Mouse (Mus musculus) neural tube, embryonic 15.5 days (tissue): ENCODE data around the gene Hipk2. TPM values are rescaled to one million over a fixed set of nuclear protein-coding genes. Genes with fewer than 3 reads are reported as not detected.

Experiments
- ATAC-seq: fragments of 200-750 bp; cut with Nextera tagmentation; 2 replicates; pipeline ENCODE4 v1.8.0; 2017; ENCODE audit warnings: mild to moderate bottlenecking, moderate TSS enrichment, moderate library complexity; ENCODE audit not compliant: low FRiP score
- H3K27ac ChIP-seq: fragments of 300-500 bp; sonication (generic); replicated peaks from 2 replicates; pipeline ENCODE4 v1.5.1; 2015; ENCODE audit warnings: mild to moderate bottlenecking, inconsistent platforms
- H3K27me3 ChIP-seq: fragments of 300-500 bp; sonication (generic); replicated peaks from 2 replicates; pipeline ENCODE4 v1.6.1; 2015; ENCODE audit warnings: inconsistent platforms
- H3K36me3 ChIP-seq: fragments of 300-500 bp; sonication (generic); 2 replicates; pipeline ENCODE4 v1.6.1; 2015; ENCODE audit warnings: inconsistent platforms
- H3K4me1 ChIP-seq: fragments of 300-500 bp; sonication (generic); 2 replicates; pipeline ENCODE4 v1.6.1; 2015; ENCODE audit warnings: inconsistent platforms
- H3K4me2 ChIP-seq: fragments of 300-500 bp; sonication (generic); 2 replicates; pipeline ENCODE4 v1.6.1; 2015; ENCODE audit warnings: inconsistent platforms, mild to moderate bottlenecking, moderate library complexity
- H3K4me3 ChIP-seq: fragments of 300-500 bp; sonication (generic); replicated peaks from 2 replicates; pipeline ENCODE4 v1.5.1; 2015; ENCODE audit warnings: mild to moderate bottlenecking, inconsistent platforms
- H3K9ac ChIP-seq: fragments of 300-500 bp; sonication (generic); replicated peaks from 2 replicates; pipeline ENCODE4 v1.6.1; 2015; ENCODE audit warnings: mild to moderate bottlenecking, inconsistent platforms
- H3K9me3 ChIP-seq: fragments of 300-500 bp; sonication (generic); replicated peaks from 2 replicates; pipeline ENCODE4 v1.6.1; 2016; ENCODE audit warnings: inconsistent platforms
- WGBS: fragments of 180-500 bp; shearing (Covaris S2); methylation state at CpG from one replicate; pipeline ENCODE4 v1.1.7; 2015; ENCODE audit warnings: mixed read lengths; 5-methylcytosine and 5-hydroxymethylcytosine counted together
- polyA plus RNA-seq: library from polyadenylated mRNA; unstranded; fragments of >200 nt; fragmentation: Nextera tagmentation; extraction: Ambion mirVana; gene quantifications from 2 replicates; pipeline ENCODE4 v1.2.1, GENCODE M21; 2015

Hipk2 gene
- polyA plus RNA-seq, 1 experiment from 2014 or later: 32.9 TPM

DNA sequence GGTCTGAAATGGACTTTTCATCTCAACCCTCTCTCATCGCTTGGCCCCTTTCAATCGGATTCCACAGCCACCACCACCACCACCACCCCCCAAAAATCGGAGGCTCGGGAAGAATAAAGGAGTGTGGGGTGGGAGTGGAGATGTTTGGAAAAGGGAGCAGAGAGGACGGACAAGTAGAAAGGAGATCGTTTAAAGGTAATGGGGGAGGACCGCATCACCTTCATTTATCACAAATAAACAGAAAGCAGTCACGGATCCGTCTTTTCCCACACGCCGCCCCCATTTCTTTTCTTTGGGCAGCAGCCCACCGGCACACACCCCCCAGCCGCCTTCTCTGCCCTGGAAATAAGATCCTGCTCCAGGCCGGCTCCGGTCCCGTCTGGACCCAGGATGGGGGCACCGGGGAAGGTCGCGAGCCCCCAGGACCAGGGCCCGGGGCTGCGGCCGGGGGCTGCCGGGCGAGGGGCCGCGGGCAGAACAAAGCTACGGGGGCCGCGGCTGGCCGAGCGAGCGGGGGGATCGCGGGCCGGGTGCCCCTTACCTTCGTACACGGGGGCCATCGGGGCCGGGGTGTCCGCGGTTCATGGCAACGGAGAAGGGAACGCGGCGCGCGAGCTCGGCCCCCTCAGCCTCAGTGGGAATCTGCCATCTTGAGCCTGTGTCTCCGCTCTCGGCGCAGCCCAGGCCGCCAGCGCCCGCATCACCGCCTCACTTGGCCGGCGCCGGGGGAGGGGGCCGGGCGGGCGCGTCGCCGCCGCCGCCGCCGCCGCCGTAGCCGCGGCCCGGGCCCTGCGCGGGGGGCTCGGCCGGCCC, 501 bp downstream of the Hipk2 start, which contains the start of gene Tbxas1:
Tbxas1 (plus strand) TSS at position 147 of the 813 bp plus-strand sequence.
- Histone ChIP-seq H3K4me3 (peak within 1 kb of the TSS; percentile 75), H3K4me2 (peak within 1 kb of the TSS; percentile 69), H3K9ac (peak within 1 kb of the TSS; percentile 98), H3K36me3 (no peaks in the 10 kb centered on the region), H3K27me3 (no peaks in the 10 kb centered on the region), H3K4me1 (peaks cover 40% of the 10 kb centered on the region), H3K27ac (peak within 1 kb of the TSS; percentile 96), H3K9me3 (no peaks in the 10 kb centered on the region)
- WGBS: under 1% methylated on average over 60 of the region's 77 CpGs
- peak; percentile 80 for ATAC-seq

DNA sequence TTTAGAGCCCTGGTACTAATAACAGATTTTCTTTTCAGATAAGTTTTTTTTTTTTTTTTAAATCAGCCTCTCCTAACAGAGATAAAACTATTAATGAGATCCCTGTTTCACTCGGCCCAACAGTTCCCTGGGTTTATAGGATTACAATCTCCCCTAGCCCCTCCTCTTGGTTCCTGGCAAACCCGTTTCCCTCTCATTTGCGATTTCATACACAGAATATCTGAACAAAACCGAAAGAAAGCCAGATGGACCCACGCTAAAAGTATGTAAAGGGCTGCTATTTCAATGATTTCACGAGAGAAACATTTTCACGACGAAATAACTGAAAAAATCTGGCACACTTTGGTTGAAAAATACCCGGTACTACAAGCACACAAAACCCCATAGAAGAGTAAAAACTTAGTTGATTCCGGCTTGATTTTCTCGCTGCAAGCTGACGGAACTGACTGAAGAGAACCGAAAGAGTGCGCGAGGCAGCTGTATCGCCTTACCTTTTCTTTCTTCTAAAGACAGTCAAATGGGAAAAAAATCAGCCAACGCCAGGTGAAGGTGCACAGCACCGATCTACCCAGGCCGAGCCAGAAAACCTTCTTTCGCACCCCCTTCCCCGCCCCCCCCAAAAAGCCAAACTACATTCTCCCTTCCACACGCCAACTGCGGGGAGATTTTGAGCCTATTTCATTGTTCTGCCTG, 1.3 kb downstream of the Hipk2 start:
- peak overlapping the region; percentile 98 for H3K9ac ChIP-seq
- H3K36me3 ChIP-seq: no peaks in the 10 kb centered on the region
- ATAC-seq: no peak
- peak overlapping the region; percentile 75 for H3K4me3 ChIP-seq
- no peaks in the 10 kb centered on the region for H3K27me3 ChIP-seq
- H3K4me2 ChIP-seq: peak overlapping the region; percentile 69
- WGBS: under 1% methylated on average over 23 of the region's 23 CpGs
- peak overlapping the region; percentile 96 for H3K27ac ChIP-seq
- peaks cover 45% of the 10 kb centered on the region for H3K4me1 ChIP-seq
- H3K9me3 ChIP-seq: no peaks in the 10 kb centered on the region

DNA sequence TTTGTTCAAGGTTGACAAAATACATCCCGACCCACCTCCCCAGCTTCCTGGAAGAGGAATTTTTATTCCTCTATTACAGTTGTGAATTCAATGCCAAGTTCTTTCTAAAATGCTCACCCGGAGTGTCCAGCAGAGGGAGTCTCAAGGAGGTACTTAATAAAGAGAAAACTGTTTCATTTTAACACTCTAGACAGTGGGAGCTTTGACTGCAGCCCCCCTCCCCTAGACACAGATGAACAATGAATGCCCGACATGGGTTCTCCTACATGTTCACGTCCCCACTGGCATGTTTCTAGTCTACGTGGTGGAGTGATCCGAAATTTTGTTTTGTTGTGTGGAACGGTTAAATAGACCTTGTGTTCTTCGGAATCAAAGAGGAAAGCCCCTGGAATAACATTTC, 1.9 kb downstream of the Hipk2 start:
- Histone ChIP-seq H3K4me3 (peak overlapping the region; percentile 75), H3K36me3 (no peaks in the 10 kb centered on the region), H3K27ac (peak overlapping the region; percentile 96), H3K4me2 (peak overlapping the region; percentile 69), H3K9ac (peak overlapping the region; percentile 98), H3K4me1 (peaks cover 50% of the 10 kb centered on the region), H3K9me3 (no peaks in the 10 kb centered on the region), H3K27me3 (no peaks in the 10 kb centered on the region)
- no peak for ATAC-seq
- 1% methylated on average over 8 of the region's 8 CpGs for WGBS

DNA sequence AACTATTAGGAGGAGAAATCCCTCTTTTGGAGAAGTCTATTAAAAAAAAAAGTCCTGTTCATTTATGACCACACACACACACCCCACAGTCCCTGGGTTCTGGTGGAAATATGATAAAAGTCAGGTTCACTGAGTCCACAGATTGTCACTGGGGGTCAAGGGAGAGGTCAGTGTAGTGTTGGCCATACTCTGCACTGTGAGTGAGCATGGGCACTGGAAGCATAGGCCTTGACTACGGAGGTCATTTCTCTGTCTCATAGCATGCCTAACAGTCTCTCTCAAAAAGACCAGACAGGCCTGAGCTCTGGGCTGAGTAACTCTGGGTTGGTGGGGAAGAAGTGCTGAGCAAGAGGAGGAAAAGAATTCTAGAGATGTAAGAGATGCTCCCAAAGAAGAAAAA, 2.6 kb downstream of the Hipk2 start:
- Histone ChIP-seq H3K27me3 (no peaks in the 10 kb centered on the region), H3K27ac (peak overlapping the region; percentile 96; the same call in 1 of the 2 replicates), H3K36me3 (no peaks in the 10 kb centered on the region), H3K4me2 (peak overlapping the region; percentile 69), H3K9ac (peak overlapping the region; percentile 98), H3K9me3 (no peaks in the 10 kb centered on the region), H3K4me1 (peaks cover 54% of the 10 kb centered on the region), H3K4me3 (peak overlapping the region; percentile 75)
- WGBS: 56% methylated on average over 1 of the region's 1 CpGs
- no peak for ATAC-seq

DNA sequence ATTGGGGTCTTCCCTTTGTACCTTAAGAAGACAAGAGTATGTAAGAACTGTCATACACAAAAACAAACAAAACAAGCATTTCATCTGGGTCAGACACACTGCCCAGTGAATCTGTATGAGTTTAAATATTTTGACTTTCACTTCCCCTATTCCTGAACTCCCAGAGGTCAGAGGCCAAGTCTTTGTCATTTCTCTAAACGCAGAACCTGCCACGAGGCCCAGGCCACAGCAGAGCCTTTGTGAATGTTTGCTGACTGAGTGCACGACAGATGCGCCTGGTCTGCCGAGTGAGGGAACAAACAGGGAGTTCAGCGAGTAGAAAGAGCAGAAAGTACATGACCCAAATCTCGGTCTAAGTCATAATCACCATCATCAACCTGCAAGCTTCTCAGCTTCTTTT, 4.9 kb downstream of the Hipk2 start:
- Histone ChIP-seq H3K9me3 (no peaks in the 10 kb centered on the region), H3K9ac (no peak overlapping the region), H3K27me3 (no peaks in the 10 kb centered on the region), H3K36me3 (no peaks in the 10 kb centered on the region), H3K4me3 (no peak overlapping the region), H3K4me2 (peak overlapping the region; percentile 29), H3K27ac (no peak overlapping the region), H3K4me1 (peaks cover 67% of the 10 kb centered on the region)
- WGBS: 16% methylated on average over 7 of the region's 7 CpGs
- no peak for ATAC-seq

DNA sequence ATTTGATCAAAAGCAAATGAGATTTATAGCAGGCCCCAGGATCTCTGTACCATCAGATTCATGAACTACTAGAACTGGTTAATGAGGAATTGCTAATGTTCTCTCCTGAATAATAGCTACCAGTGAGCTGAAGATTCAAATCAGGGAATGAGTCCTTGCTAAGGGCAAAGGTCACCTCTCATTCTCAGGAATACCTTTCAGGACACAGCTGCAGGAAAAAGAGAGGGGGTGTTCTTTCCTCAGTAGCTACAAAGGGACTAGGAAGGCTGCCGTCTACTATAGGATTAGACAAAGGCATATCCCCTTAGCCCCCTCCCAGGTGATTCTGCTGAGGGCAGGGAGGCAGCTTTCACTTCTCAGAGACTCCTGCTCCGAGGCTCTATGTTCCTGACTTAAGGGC, 5.9 kb downstream of the Hipk2 start:
- H3K4me2 ChIP-seq: no peak overlapping the region
- no peaks in the 10 kb centered on the region for H3K27me3 ChIP-seq
- no peaks in the 10 kb centered on the region for H3K36me3 ChIP-seq
- WGBS: 14% methylated on average over 2 of the region's 2 CpGs
- H3K27ac ChIP-seq: no peak overlapping the region
- H3K4me1 ChIP-seq: peaks cover 77% of the 10 kb centered on the region
- no peak for ATAC-seq
- no peak overlapping the region for H3K9ac ChIP-seq
- no peak overlapping the region for H3K4me3 ChIP-seq
- H3K9me3 ChIP-seq: no peaks in the 10 kb centered on the region

DNA sequence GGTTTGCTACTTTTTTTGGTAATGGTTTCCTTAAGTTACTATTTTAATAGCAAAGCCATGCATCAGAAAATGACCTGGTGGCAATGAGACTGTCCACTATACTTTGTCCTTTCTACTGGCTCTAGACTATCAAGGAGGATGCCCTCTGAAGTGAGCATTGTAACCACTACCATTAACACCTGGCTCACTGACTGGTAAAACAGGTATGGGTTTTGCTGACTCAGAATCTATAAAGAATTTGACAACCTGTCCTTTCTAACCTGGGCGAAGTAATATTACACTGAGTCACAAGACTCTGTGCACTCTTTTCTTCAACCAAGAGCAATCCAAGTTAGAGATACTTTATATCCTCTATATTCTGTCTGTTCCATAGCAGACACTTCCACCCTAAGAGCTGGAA, 7.0 kb downstream of the Hipk2 start:
- Histone ChIP-seq H3K4me3 (no peak overlapping the region), H3K4me1 (peaks cover 83% of the 10 kb centered on the region), H3K27me3 (no peaks in the 10 kb centered on the region), H3K36me3 (no peaks in the 10 kb centered on the region), H3K4me2 (no peak overlapping the region), H3K9ac (no peak overlapping the region), H3K9me3 (no peaks in the 10 kb centered on the region), H3K27ac (no peak overlapping the region)
- 95% methylated on average over 1 of the region's 1 CpGs for WGBS
- ATAC-seq: no peak

DNA sequence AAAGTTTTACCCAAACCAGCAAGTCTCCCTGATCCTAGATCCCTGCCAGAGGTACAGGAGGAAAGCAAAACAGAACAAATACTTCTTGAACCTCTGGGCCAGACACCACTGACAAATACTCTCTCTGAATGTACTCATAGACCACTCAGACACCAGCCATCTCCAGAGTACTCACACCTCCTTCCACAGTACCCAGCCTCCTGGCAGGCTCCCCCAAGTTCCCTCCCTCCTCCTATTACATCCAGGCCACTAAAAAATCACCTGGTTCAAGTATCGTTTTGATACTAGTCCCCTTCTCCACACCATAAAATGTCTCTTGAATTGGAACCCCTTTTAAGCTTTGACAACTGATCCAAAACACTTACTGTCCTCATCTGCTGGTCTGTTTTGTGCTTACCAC, 8.7 kb downstream of the Hipk2 start:
- Histone ChIP-seq H3K4me3 (no peak overlapping the region), H3K9ac (no peak overlapping the region), H3K9me3 (no peaks in the 10 kb centered on the region), H3K4me2 (no peak overlapping the region), H3K4me1 (peaks cover 70% of the 10 kb centered on the region), H3K27ac (0 out of 2 replicates have a peak overlapping the region, but pooled peaks have one; percentile 3), H3K36me3 (no peaks in the 10 kb centered on the region), H3K27me3 (no peaks in the 10 kb centered on the region)
- 43% methylated on average over 1 of the region's 1 CpGs for WGBS
- no peak for ATAC-seq

DNA sequence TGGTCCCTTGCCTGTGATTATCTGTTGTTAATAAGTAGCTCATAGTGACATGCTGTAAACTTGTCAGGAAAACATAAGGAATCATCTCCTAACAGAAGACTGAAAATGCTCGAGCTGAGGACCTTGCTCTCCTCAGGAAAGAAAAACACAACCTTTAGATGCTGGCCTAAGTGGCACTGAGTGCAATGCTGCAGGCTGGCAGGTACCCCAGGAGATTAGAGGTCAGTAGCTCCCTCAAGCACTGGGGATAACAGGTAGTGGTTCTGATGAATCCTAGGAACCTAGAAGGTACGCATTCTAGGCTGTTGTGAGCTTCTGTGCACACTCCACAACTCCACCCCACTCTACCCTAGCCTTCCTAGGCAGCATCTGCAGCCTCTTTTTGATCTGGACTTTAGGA, 9.2 kb downstream of the Hipk2 start:
- Histone ChIP-seq H3K36me3 (no peaks in the 10 kb centered on the region), H3K4me1 (peaks cover 65% of the 10 kb centered on the region), H3K27me3 (no peaks in the 10 kb centered on the region), H3K4me2 (no peak overlapping the region), H3K9ac (no peak overlapping the region), H3K9me3 (no peaks in the 10 kb centered on the region), H3K27ac (no peak overlapping the region), H3K4me3 (no peak overlapping the region)
- 71% methylated on average over 2 of the region's 2 CpGs for whole genome bisulfite sequencing
- ATAC-seq: no peak

DNA sequence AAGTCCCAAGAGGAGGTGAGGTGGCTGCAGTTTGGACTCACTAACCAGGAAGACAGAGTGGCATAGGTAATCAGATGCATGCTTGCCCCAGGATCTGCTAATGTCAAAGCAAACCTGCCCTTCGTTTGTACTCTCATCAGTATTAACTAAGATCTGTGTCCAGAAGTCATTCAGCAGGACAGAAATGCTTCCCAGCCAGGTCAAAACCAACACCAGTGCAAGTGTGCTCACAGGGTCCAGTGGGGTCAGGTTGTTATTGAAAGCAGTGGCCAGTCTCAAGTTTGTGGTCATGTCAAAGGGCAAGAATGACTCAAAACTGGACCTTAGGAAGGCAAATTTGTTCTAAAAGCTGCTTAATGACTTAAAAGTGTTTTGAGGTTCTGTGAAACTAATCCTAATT, 9.6 kb downstream of the Hipk2 start:
- no peak overlapping the region for H3K4me3 ChIP-seq
- H3K36me3 ChIP-seq: no peaks in the 10 kb centered on the region
- no peak overlapping the region for H3K27ac ChIP-seq
- WGBS: 79% methylated on average over 1 of the region's 1 CpGs
- no peaks in the 10 kb centered on the region for H3K9me3 ChIP-seq
- no peaks in the 10 kb centered on the region for H3K27me3 ChIP-seq
- ATAC-seq: no peak
- H3K4me1 ChIP-seq: peaks cover 61% of the 10 kb centered on the region
- H3K4me2 ChIP-seq: no peak overlapping the region
- no peak overlapping the region for H3K9ac ChIP-seq

DNA sequence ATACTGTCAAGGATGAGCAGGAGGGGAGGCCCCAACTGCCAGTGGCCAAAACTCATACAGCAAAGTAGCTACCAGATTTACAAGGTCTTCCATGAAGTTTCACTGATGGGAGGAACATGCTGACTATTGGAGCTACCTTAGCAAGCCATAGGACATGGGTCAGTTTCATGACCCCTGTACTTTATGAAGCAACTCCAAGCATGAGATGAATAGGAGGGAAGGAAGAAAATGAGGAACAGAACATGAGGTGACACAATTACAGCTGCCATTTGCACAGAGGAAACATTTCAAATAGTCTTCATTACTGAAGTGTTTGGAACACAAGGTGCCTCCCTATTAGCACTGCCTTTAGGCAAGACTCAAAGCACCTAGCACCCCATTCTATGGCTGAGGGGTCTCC, 10.2 kb downstream of the Hipk2 start:
- H3K4me3 ChIP-seq: no peak overlapping the region
- no peaks in the 10 kb centered on the region for H3K27me3 ChIP-seq
- H3K27ac ChIP-seq: no peak overlapping the region
- H3K4me2 ChIP-seq: no peak overlapping the region
- no peaks in the 10 kb centered on the region for H3K36me3 ChIP-seq
- peaks cover 58% of the 10 kb centered on the region for H3K4me1 ChIP-seq
- ATAC-seq: no peak
- no peak overlapping the region for H3K9ac ChIP-seq
- H3K9me3 ChIP-seq: no peaks in the 10 kb centered on the region

DNA sequence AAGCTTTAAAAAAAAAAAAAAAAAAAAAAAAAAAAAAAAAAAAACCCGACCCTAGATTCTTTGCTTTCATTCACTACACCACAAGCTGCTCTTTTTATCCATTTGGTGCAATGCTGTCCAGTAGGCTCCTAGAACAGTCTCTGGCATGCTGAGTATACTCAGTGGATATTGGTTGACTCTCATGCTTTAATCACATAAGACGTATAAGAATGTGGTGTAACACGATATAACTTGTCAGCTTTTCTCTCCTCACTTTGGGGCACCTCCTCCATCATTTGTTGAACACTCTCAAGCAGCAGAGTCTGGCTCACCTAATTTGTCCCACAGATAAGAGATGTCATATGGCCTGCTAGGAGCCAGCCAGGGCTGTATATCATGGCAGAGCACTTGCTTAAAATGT, 12.4 kb downstream of the Hipk2 start:
- H3K9me3 ChIP-seq: no peaks in the 10 kb centered on the region
- ATAC-seq: no peak
- H3K27ac ChIP-seq: no peak overlapping the region
- no peak overlapping the region for H3K4me3 ChIP-seq
- no peaks in the 10 kb centered on the region for H3K36me3 ChIP-seq
- H3K9ac ChIP-seq: no peak overlapping the region
- peaks cover 60% of the 10 kb centered on the region for H3K4me1 ChIP-seq
- H3K27me3 ChIP-seq: no peaks in the 10 kb centered on the region
- H3K4me2 ChIP-seq: no peak overlapping the region
- 71% methylated on average over 3 of the region's 3 CpGs for WGBS
